Mouse (Mus musculus) thymus, adult 2 months (tissue): ENCODE results near the gene Ctbp2.

Experiments used
- CTCF ChIP-seq: fragments of 200-500 bp; IDR thresholded peaks from 2 replicates; pipeline ENCODE4 v1.5.1; 2012; ENCODE audit warnings: mild to moderate bottlenecking, control low read depth, low read length, moderate library complexity, borderline replicate concordance; ENCODE audit not compliant: control insufficient read depth, poor library complexity, insufficient read depth; ENCODE audit errors: extremely low read depth
- POLR2A ChIP-seq: fragments of 200-500 bp; IDR thresholded peaks from 2 replicates; pipeline ENCODE4 v1.6.1; 2012; ENCODE audit warnings: mild to moderate bottlenecking, low read length, control low read depth, moderate library complexity; ENCODE audit not compliant: control insufficient read depth, poor library complexity, insufficient read depth; ENCODE audit errors: extremely low read depth

- TF ChIP-seq POLR2A (no peak), CTCF (no peak)
These were observed 88.3 kb downstream of the Ctbp2 start for GRCm38 (mm10) chr7:133035901-133036300.
